Mouse (Mus musculus): ENCODE results near the gene Wfdc12.

GRCm38 (mm10) chr2:164154007-164154406 is 36.4 kb downstream of the Wfdc12 start:
- no peak for TF ChIP-seq CTCF (IDR thresholded peaks at IDR 0.05)
- no peak for TF ChIP-seq EP300 (IDR thresholded peaks at IDR 0.05)
